Mouse (Mus musculus): ENCODE data around the gene Cpb1.

GRCm38 (mm10) chr3:20236965-20237364, 38.6 kb downstream of the Cpb1 start:
- TF ChIP-seq CTCF (IDR thresholded peaks at IDR 0.05; ENCODE audit: insufficient read depth, low read length) (no peak), POLR2A (IDR thresholded peaks at IDR 0.05; ENCODE audit: borderline replicate concordance, extremely low read depth, low read depth, low read length) (no peak)
